Mouse (Mus musculus): ENCODE data around the gene Coro2a. TPM values are rescaled to one million over a fixed set of nuclear protein-coding genes. Genes with fewer than 3 reads are reported as not detected.

Gene Coro2a
- total RNA-seq, 4 experiments from 2014 or later: 15.7 to 19.5 (median 17.8) TPM

Other genes with a start within 250 kb of the Coro2a start
- gene Trmo, start 212.8 kb downstream of the Coro2a start, total RNA-seq (2022): 1 to 10 TPM; 4.8 to 6.9 (median 5.6) TPM
- gene Hemgn, start 188.7 kb downstream of the Coro2a start, total RNA-seq (2022): not detected
- gene Anp32b, start 151.3 kb downstream of the Coro2a start, total RNA-seq (2022): 10 to 100 TPM; 52.4 to 66.0 (median 59.8) TPM
- gene Nans, start 113.0 kb downstream of the Coro2a start, total RNA-seq (2022): 10 to 100 TPM; 15.5 to 19.7 (median 16.6) TPM
- 1 to 10 TPM in 3 of 4 experiments, under 1 TPM in 1; 0.89 to 2.3 (median 1.8) TPM for gene Trim14, start 66.1 kb downstream of the Coro2a start, total RNA-seq (2022)
- 1 to 10 TPM; 2.8 to 4.2 (median 3.0) TPM for gene Tbc1d2, start 48.0 kb upstream of the Coro2a start, total RNA-seq (2022)

Measured in layer of hippocampus, adult 8-10 months (tissue).